Mouse (Mus musculus): ENCODE data around the gene Cul1. TPM values are rescaled to one million over a fixed set of nuclear protein-coding genes. Genes with fewer than 3 reads are reported as not detected.

Gene Cul1
- total and polyA plus RNA-seq, 2 experiments from 2014 or later: 93.3 to 111 TPM

- Histone ChIP-seq H3K36me3 (ENCODE audit: insufficient read depth, low read length) (no peaks in the 10 kb centered on the region), H3K4me1 (ENCODE audit: insufficient read depth, low read length) (no peaks in the 10 kb centered on the region), H3K4me2 (ENCODE audit: low read depth, low read length) (no peak overlapping the region), H3K27me3 (ENCODE audit: insufficient read depth, low read length) (no peaks in the 10 kb centered on the region), H3K9ac (replicated peaks; ENCODE audit: low read length) (no peak overlapping the region), H3K27ac (no peak overlapping the region), H3K9me3 (ENCODE audit: low read length) (no peaks in the 10 kb centered on the region), H3K4me3 (ENCODE audit: low read length) (no peak overlapping the region)
- ATAC-seq (no peak), DNase-seq (ENCODE audit: low spot score) (no peak)
- TF ChIP-seq CTCF (IDR thresholded peaks at IDR 0.05; ENCODE audit: low read depth): no peak
These were observed 16.6 kb downstream of the Cul1 start for GRCm38 (mm10) chr6:47469760-47470159.

- no peak for DNase-seq (ENCODE audit: low spot score)
These were observed 19.2 kb downstream of the Cul1 start for GRCm38 (mm10) chr6:47472444-47472843.

GRCm38 (mm10) chr6:47482027-47482426 lies 28.8 kb downstream of the Cul1 start:
- ATAC-seq: no peak

More at GRCm38 (mm10) chr6:47472444-47472843, 19.2 kb downstream of the Cul1 start:
- Histone ChIP-seq H3K9ac (replicated peaks; ENCODE audit: low read length) (no peak overlapping the region), H3K4me2 (ENCODE audit: low read depth, low read length) (no peak overlapping the region), H3K4me1 (ENCODE audit: insufficient read depth, low read length) (no peaks in the 10 kb centered on the region), H3K36me3 (ENCODE audit: insufficient read depth, low read length) (no peaks in the 10 kb centered on the region), H3K9me3 (ENCODE audit: low read length) (no peaks in the 10 kb centered on the region), H3K27ac (no peak overlapping the region), H3K4me3 (ENCODE audit: low read length) (no peak overlapping the region), H3K27me3 (ENCODE audit: insufficient read depth, low read length) (no peaks in the 10 kb centered on the region)
- ATAC-seq: no peak
- TF ChIP-seq CTCF (IDR thresholded peaks at IDR 0.05; ENCODE audit: low read depth): no peak

GRCm38 (mm10) chr6:47494562-47494961 lies 41.4 kb downstream of the Cul1 start:
- no peaks in the 10 kb centered on the region for H3K36me3 ChIP-seq (ENCODE audit: insufficient read depth, low read length)
- no peaks in the 10 kb centered on the region for H3K9me3 ChIP-seq (ENCODE audit: low read length)
- no peak overlapping the region for H3K4me2 ChIP-seq (ENCODE audit: low read depth, low read length)
- 95% methylated on average over 4 of the region's 4 CpGs for WGBS
- no peak overlapping the region for H3K4me3 ChIP-seq (ENCODE audit: low read length)
- no peak for TF ChIP-seq CTCF (IDR thresholded peaks at IDR 0.05; ENCODE audit: low read depth)
- no peak overlapping the region for H3K27ac ChIP-seq
- no peaks in the 10 kb centered on the region for H3K27me3 ChIP-seq (ENCODE audit: insufficient read depth, low read length)
- H3K4me1 ChIP-seq (ENCODE audit: insufficient read depth, low read length): no peaks in the 10 kb centered on the region
- H3K9ac ChIP-seq (replicated peaks; ENCODE audit: low read length): no peak overlapping the region
- DNase-seq (ENCODE audit: low spot score) (no peak), ATAC-seq (no peak)

More at GRCm38 (mm10) chr6:47482027-47482426, 28.8 kb downstream of the Cul1 start:
- Histone ChIP-seq H3K9ac (replicated peaks; ENCODE audit: low read length) (no peak overlapping the region), H3K27me3 (ENCODE audit: insufficient read depth, low read length) (no peaks in the 10 kb centered on the region), H3K9me3 (ENCODE audit: low read length) (no peaks in the 10 kb centered on the region), H3K4me3 (ENCODE audit: low read length) (no peak overlapping the region), H3K4me1 (ENCODE audit: insufficient read depth, low read length) (no peaks in the 10 kb centered on the region), H3K4me2 (ENCODE audit: low read depth, low read length) (no peak overlapping the region), H3K27ac (no peak overlapping the region), H3K36me3 (ENCODE audit: insufficient read depth, low read length) (no peaks in the 10 kb centered on the region)
- DNase-seq (ENCODE audit: low spot score): no peak
- no peak for TF ChIP-seq CTCF (IDR thresholded peaks at IDR 0.05; ENCODE audit: low read depth)
- WGBS: 100% methylated on average over 1 of the region's 1 CpGs

- H3K9me3 ChIP-seq (ENCODE audit: low read length): no peaks in the 10 kb centered on the region
- H3K4me1 ChIP-seq (ENCODE audit: insufficient read depth, low read length): no peaks in the 10 kb centered on the region
- no peak overlapping the region for H3K4me2 ChIP-seq (ENCODE audit: low read depth, low read length)
- no peaks in the 10 kb centered on the region for H3K27me3 ChIP-seq (ENCODE audit: insufficient read depth, low read length)
- H3K9ac ChIP-seq (replicated peaks; ENCODE audit: low read length): no peak overlapping the region
- no peak overlapping the region for H3K27ac ChIP-seq
- ATAC-seq (no peak), DNase-seq (ENCODE audit: low spot score) (no peak)
- WGBS: 88% methylated on average over 2 of the region's 2 CpGs
- peaks cover 75% of the 10 kb centered on the region for H3K36me3 ChIP-seq (ENCODE audit: insufficient read depth, low read length)
- H3K4me3 ChIP-seq (ENCODE audit: low read length): no peak overlapping the region
- no peak for TF ChIP-seq CTCF (IDR thresholded peaks at IDR 0.05; ENCODE audit: low read depth)
These were observed 66.8 kb downstream of the Cul1 start for GRCm38 (mm10) chr6:47520030-47520429.

GRCm38 (mm10) chr6:47522431-47522830 lies 69.2 kb downstream of the Cul1 start:
- no peak overlapping the region for H3K4me3 ChIP-seq (ENCODE audit: low read length)
- no peak for TF ChIP-seq CTCF (IDR thresholded peaks at IDR 0.05; ENCODE audit: low read depth)
- no peak overlapping the region for H3K4me2 ChIP-seq (ENCODE audit: low read depth, low read length)
- WGBS: 90% methylated on average over 3 of the region's 3 CpGs
- no peaks in the 10 kb centered on the region for H3K27me3 ChIP-seq (ENCODE audit: insufficient read depth, low read length)
- no peaks in the 10 kb centered on the region for H3K4me1 ChIP-seq (ENCODE audit: insufficient read depth, low read length)
- ATAC-seq (no peak), DNase-seq (ENCODE audit: low spot score) (no peak)
- H3K27ac ChIP-seq: no peak overlapping the region
- no peaks in the 10 kb centered on the region for H3K9me3 ChIP-seq (ENCODE audit: low read length)
- peaks cover 69% of the 10 kb centered on the region for H3K36me3 ChIP-seq (ENCODE audit: insufficient read depth, low read length)
- no peak overlapping the region for H3K9ac ChIP-seq (replicated peaks; ENCODE audit: low read length)

GRCm38 (mm10) chr6:47525041-47525440 lies 71.8 kb downstream of the Cul1 start:
- 78% methylated on average over 2 of the region's 2 CpGs for WGBS
- peaks cover 68% of the 10 kb centered on the region for H3K36me3 ChIP-seq (ENCODE audit: insufficient read depth, low read length)
- H3K9me3 ChIP-seq (ENCODE audit: low read length): no peaks in the 10 kb centered on the region
- H3K9ac ChIP-seq (replicated peaks; ENCODE audit: low read length): no peak overlapping the region
- H3K27me3 ChIP-seq (ENCODE audit: insufficient read depth, low read length): no peaks in the 10 kb centered on the region
- H3K27ac ChIP-seq: no peak overlapping the region
- no peak overlapping the region for H3K4me3 ChIP-seq (ENCODE audit: low read length)
- DNase-seq (ENCODE audit: low spot score) (no peak), ATAC-seq (no peak)
- H3K4me2 ChIP-seq (ENCODE audit: low read depth, low read length): no peak overlapping the region
- H3K4me1 ChIP-seq (ENCODE audit: insufficient read depth, low read length): no peaks in the 10 kb centered on the region
- no peak for TF ChIP-seq CTCF (IDR thresholded peaks at IDR 0.05; ENCODE audit: low read depth)
